Mouse (Mus musculus) embryo, embryonic 9.5 days (tissue): ENCODE measurements around the gene Prdx3.
A peak's percentile ranks its signal among the peaks of the same experiment; 100 is the strongest.
"Not testable (repeated sequence)": the region's sequence is repeated elsewhere in the genome, so short reads cannot be mapped to it uniquely, and the experiment has no call there.

Source experiments
- DNase-seq: peaks from one replicate; pipeline ENCODE4 v3.0.0-alpha.2; 2017; ENCODE audit errors: extremely low spot score

Gene Prdx3

DNA sequence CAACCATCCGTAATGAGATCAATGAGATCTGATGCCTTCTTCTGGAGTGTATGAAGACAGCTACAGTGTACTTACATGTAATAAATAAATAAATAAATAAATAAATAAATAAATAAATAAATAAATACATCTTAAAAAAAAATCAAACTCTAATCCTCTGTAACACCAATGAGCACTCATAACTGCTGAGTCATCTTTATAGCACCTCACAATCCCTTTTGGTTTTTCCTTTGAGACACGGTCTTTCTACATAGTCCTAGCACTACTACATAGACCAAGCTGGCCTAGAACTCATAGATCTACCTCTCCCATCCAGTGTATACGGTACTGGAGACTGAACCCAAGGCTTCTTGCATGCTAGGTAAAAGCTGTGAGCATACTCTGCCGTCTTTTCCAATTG is 8.2 kb downstream of the Prdx3 start:
- DNase-seq, result not testable (repeated sequence)

DNA sequence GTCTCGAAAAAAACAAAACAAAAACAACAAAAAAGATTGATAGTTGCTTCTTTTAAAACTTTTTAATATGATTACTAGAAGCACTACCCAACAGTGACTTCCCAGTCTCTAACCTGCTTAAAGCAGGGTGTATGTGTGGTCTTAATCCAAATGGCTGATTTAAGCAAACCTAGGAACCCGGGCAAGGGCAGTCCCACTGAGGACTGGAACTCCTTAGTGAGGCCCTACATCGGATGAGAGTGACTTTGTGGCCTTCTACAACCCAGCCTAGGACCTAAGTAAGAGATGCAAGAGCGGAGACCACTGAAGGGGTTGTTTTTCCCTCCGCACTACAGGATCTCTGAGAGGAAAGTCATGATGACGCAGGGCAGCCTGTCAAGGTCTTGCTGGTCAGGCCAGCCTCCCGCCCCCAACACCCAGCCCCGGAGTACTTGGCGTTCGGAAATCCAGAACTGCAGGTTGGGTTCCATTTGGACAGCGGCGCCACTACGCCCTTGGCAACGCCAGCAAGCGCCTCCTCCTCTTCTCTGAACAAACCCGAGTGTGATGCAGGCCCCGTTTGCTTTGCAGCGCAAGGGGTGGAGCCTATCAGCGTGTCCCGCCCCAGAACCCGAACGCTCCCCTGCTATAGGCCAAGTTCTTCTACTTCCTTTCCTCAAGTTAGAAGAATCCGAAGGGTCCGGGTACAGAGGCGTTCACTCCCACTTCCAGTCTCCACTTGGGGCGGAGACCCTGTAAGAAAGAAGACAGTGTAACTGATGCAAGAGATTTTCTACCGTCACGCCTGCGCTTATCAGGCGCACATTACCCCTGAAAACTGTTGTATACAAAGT is 13.3 kb downstream of the Prdx3 start, which contains the start of gene Sfxn4:
TSS of gene Sfxn4 (minus strand) at position 612 of the 833 bp plus-strand sequence.
- DNase-seq, result peak; percentile 91

DNA sequence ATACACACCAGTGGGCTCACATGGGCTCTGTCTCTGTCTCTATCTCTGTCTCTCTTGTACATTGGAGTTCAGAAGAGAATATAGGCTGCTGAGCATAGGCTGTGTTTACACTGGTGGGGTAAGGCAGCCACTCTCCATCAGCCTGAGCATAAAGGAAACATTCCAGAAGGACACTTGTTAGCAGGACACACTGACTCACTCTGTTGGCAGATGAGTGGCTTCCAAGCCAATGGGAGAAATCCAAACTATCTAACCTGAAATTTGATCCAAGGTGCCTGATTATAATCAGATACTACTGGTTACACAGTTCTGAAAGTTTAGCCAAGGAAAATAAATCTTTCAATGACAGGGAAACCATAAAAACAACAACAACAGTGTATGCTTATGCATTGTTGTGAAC is 28.6 kb downstream of the Prdx3 start:
- no peak for DNase-seq

DNA sequence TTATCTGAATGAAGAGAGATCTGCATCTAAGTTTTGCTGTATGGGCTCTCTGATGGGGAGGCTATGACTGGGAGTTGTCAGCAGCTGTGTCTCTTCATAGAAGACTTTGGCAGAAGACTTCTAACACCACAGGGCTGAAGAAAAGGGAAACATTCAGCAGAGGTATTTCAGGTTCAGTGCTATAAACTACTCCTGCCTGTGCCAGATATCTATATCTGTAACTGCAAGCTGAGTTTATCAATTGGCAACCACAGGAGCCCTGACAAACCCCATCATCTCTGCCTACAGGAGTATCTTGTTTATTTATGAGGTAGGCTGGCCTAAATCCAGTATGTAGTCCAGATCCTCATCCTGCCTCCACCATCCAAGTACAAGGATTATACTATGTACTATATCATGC is 31.0 kb downstream of the Prdx3 start:
- DNase-seq, result no peak

DNA sequence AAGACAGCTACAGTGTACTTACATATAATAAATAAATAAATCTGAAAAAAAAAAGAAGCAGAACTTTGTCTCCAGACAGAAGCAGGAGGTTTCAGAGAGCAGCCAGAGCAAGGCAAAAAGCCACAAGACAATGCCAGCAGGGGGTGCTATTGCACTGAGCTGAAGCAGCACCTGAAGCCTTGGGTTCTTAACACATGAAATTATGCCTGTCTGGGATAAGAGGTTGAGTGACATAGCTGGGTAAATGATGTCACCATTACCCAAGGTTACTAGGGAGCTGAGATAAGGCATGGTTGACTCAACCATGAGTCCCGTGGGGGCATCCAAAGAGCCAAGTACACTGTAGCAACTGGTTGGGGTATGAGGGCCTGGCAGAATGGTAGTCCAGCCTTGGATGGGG is 36.6 kb downstream of the Prdx3 start:
- peak; percentile 62 for DNase-seq

DNA sequence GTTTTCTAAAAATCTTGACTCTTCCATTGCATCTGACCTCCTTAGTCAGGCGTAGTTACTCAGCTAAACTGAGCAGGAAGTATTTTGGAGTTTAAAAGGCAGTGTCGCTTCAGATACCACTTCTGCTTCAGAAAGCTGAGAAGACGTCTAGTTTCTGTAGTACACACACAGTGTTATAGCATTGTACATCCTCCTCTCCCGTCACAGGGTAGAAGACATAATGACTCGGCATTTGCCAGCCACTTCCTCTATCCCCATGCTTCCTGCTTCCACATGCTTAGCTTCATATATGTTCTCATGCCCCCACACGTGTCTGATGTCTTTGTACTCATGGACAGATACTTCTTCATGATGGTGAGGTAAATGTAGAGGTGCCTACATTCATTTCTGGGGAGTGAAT is 55.7 kb downstream of the Prdx3 start:
- DNase-seq, result no peak
